Mouse (Mus musculus) kidney, postnatal 36 days (tissue): ENCODE measurements around the gene Robo3.

Experiments used
- DNase-seq, 2 experiments: peaks; one replicate each; pipeline ENCODE4 v3.0.0; 2021 to 2022; ENCODE audit warnings: mixed read lengths in 2 of 2

Gene Robo3

DNA sequence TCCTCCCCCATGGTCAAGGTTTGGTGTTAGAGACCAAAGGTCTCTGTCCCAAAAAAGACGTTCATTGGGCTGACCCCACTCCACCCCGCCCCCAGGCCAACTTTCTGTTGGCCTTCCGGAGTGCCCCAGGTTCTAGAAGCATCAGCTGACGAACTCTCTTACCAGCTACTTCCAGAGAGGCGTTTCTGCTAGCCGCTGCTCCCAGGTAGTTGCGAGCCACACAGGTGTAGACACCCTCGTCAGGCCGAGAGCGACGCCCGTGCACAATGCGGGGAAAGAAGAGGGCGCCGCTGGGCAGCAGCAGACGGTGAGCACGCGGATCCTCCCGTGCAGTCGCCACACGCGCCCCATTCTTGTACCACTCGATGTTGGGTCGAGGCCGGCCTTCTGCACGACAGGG, 3.7 kb downstream of the Robo3 start:
- peak in 1 of 2 experiments; percentile 3 for DNase-seq

DNA sequence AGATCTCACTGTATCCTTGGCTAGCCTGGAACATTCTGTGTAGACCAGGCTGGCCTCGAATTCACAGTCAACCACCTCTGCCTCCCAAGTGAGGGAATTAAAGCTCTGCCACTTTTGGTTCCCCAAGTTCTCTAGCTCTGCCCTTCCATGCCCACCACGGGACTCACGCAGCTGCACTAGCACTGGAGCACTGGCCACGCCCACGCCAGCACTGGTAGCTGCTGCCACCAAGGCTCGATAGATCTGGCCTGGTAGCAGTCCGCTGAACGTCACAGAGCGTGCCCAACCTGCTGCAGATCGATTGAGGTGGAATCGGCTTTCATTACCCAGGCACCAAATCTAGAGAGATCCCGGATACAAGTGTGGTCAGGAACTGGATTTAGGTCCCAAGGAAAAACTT, 11.8 kb downstream of the Robo3 start:
- peak in 1 of 2 experiments; percentile 44 for DNase-seq

DNA sequence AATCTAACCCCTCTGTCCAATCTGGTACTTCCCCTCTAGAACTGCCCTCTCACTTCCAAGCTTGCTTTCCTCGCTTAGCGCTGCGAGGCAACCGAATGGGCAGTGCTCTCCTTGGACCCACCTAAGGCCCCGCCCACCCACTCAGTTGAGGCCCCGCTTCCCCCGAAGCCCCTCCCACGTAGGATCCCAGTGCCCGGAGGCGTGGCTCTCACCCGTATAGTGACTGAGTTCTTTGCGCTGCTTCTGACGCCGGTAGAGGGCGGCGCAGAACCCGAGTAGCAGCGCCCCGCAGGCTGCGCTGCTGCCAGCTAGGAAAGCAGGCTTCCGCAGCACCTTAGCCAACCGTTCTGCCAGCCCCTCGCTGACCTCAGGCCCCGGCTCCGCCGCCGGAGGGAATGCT, 12.4 kb downstream of the Robo3 start:
- DNase-seq = peak; percentile 90 to 94

DNA sequence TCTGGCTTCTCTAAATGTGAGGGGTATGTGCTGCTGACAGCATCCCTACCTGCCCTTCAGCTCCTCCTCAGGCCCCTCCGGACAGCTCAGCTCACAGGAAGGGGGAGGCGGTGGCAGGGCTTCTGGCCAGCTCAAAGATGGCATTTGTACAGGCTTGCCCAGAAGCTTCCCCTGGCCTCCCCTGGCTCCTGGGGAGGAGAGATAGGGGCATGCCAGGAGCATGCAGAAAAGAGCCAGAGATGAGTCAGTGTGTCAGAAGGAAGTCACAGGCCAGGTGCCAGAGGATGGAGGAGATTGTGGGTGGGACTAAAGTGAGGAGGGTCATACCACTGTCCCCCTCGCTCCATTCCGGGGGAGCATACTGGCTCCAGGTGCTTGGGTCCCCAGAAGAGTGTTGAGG, 14.3 kb downstream of the Robo3 start:
- DNase-seq = no peak

DNA sequence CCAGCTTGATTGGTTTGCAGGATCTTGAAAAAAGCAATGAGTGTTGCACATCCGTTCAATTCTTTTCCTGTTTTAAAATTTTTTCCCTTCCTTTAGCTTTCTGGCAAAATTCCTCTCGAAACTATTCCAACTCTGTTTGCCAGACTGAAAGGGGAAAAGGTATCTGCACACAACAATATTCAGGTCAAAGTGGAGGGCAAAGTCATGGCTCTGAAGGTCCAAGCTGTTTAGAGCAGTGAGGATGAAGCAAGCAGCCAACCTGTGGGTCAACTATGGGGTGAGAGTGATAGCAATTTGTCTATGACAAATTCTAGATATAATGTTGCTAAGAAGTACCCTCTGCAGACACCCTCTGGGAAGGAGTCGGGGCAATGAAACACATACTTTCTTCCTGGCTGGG, 18.4 kb downstream of the Robo3 start:
- DNase-seq = peak in 1 of 2 experiments; percentile 31

DNA sequence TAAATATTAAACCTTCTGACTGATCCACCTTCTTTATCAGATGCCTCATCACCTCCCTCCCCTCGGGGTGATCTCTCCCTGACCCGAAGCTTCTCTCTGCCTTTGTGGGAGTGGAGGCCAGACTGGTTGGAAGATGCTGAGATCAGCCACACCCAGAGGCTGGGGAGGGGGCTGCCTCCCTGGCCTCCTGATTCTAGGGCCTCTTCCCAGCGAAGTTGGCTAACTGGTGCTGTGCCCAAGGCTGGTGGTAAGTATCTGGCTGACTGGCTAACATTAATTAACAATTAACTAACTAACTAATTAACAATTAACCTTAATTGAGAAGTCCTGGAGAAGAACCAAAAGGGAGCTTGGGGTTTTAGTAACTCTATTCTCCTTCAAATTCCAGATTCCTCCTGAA, 20.1 kb downstream of the Robo3 start:
- peak; percentile 32 to 40 for DNase-seq

DNA sequence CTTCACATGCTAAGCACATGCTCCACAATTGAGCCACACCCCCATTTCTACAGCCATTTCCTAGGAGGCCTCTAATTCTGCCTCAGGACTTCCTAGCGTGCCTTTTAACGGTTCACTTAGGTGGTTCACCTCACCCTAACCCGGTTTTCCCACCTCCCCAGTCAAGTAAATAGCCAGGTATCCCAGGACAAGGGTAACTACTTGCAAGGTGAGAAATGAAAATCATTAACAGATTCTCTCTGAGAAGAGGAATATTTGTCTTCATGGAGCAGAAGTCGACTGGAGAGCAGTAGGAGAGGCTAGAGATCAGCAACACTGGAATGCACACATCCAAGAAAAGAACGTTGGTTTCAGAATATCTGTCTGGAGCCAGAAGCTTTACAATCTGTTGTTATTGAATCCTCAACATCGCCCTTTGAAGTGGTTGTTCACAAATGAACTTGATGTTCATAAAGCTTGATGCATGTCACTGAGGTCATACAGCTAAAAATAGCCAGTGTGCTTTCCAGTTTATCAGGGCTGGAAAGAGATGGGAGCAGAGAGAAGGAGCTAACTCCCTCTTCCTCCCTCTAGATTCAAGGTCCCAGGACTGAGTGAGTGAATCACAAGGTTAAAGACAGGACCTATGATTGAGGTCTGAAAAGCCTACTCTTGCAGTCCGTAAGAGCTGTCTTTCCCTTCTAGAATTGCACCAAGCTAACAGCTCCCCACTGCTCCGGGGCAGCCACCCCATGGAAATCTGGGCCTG, 23.2 kb downstream of the Robo3 start:
- DNase-seq = peak in 1 of 2 experiments; percentile 38

DNA sequence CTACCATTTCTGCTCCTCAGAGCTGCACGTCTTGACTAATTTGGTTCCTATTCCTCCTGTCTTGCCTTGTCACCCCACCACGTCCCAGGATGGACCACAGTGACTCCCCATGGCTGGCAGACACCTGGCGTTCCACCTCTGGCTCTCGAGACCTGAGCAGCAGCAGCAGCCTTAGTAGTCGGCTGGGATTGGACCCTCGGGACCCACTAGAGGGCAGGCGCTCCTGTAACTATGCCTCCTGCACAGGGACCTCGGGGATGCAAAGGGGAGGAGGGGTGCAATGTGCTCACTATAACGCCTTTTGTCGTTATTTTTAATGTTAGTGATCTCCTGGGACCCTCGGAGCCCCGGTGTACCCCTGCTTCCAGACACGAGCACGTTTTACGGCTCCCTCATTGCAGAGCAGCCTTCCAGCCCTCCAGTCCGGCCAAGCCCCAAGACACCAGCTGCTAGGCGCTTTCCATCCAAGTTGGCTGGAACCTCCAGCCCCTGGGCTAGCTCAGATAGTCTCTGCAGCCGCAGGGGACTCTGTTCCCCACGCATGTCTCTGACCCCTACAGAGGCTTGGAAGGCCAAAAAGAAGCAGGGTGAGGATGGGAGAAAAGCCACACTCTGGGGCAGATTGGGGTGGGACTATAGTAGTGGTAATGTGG, 25.1 kb downstream of the Robo3 start:
- peak in 1 of 2 experiments; percentile 49 for DNase-seq

DNA sequence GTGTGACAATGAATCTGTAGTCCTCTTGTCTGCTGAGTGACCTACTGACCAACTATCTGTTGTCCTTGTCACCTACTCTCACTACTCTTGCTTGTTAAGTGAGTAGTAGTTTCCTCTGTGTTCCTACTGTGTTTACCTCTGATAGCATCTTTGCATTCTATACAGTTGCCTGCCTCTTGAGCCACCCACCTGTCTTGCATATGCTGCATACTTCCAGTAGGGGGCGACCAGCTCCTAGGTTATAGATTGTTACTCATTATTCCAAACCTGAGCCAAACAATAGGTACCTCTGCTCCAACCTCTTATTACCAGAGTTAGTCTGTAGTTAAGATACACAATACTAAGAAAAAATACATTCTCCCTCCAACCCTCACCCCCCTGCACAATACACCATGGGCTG, 26.7 kb downstream of the Robo3 start:
- DNase-seq = peak; percentile 27 to 51

DNA sequence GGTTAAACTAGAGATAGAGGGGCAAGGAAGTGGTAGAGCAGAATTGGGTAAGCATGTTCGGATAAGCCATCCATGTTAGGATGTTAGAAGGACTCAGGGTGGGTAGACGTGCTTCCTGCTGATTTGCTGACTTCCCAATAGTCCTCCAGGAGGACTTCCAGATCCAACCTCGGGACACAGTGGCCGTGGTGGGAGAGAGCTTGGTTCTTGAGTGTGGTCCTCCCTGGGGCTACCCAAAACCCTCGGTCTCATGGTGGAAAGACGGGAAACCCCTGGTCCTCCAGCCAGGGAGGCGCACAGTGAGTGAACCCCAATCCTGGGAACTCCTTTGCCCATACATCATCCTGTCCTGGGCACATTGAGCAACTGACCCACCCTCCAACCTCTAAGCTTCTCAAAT, 30.0 kb downstream of the Robo3 start:
- DNase-seq = no peak

DNA sequence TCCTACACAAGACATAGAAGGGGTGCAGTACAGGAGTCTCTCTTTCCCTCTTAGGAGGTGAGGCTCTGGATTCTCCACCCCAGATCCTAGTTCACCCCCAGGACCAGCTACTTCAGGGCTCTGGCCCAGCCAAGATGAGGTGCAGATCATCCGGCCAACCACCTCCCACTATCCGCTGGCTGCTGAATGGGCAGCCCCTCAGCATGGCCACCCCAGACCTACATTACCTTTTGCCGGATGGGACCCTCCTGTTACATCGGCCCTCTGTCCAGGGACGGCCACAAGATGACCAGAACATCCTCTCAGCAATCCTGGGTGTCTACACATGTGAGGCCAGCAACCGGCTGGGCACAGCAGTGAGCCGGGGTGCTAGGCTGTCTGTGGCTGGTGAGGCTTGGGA, 30.5 kb downstream of the Robo3 start:
- no peak for DNase-seq

DNA sequence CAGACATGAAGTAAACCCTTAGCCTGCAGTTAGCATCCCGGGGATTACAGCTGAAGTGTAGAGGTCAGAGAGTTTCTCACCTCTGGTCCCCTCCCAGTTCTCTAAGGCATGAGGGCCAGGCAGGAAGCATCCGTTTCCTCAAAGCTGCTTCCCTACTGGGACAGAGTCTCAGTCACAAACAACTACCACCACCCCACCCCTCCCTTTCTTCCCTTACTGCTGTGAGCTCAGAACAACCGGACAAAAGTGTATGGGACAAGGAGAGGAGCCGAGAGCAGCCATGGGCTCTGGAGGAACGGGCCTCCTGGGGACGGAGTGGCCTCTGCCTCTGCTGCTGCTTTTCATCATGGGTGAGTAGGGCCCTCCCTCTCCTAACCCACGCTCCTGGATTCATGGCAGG, 31.2 kb downstream of the Robo3 start, which contains the start of gene Robo4:
TSS of gene Robo4 (plus strand) at position 96 of the 400 bp plus-strand sequence.
- DNase-seq = peak; percentile 67 to 78

DNA sequence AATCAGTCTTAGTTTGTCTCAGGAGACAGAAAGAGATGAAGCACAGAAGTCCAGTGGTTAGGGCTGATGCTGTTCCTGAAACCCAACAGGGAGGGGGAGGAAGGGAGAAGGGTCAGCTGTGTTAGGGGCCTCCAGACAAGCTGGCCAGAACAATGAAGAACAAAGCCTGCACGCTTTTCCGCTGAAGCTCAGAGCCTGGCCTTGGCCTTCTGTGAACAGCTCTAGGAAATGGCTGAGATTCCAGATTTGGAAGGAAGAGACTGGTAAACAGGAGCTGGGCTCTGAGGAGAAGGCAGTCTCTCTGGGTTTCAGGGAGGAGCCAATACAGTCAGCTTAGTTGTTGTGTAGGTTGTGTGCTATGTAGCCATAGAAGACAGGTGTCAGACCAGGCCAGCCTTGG, 32.5 kb downstream of the Robo3 start:
- DNase-seq = peak; percentile 47 to 72

DNA sequence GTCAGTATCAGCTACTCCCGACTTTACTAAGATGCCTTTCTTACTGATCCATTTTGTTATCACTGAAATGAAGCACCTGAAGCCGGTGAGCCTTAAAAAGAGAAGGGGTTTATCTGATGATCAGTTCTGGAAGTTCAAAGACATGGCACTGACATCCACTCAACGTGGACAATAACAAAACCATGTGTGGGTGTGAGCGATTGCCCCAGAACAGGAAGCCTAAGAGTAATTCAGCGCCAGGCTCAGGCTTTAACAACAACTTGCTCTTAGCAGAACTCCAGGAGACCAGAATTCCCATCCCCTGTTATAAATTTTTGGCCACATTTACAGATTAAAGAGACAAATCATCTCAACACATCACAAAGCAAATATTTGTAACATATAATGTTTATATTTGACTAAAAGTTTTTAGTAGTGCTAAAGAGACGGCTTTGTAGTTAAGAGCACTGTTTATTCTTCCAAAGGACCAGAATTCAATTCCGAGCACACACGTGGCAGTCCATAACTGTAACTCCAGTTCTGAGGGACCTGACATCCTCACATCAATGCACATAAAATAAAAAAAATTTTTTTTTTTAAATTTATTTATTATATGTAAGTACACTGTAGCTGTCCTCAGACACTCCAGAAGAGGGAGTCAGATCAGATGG, 39.4 kb downstream of the Robo3 start:
- no peak for DNase-seq

DNA sequence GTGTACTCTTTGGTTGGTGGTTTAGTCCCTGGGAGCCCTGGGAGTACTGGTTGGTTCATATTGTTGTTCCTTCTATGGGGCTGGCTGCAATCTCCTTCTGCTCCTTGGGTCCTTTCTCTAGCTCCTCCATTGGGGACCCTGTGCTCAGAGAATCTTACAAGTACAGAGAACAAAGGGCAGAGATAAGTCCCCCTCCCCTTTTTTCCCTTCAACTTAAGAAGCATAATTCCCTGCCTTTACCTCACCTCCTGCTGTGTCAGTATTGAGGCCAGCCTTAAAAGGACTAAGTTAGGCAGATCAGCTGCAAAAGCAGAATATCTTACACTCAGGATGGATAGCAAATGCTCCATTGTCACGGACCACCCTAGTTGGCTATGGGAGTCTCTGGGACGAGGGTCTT, 41.0 kb downstream of the Robo3 start:
- DNase-seq = no peak

DNA sequence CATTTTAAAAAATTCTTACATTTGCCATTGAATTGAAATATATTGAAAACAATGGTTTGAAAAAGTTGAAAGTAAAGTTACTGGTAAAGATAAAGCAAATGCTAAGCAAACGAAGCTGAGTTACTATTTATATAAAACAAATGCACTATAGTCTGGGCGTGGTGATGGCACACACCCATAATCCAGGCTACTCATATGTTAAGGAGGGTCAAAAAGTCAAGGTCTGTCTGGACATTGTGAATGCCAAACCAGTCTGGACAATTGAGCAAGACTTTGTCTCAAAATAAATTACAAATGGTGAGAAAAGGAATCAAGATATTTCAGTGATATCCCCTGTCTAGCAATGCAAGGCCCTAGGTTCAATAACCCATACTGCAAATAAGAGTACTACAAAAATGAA, 42.2 kb downstream of the Robo3 start:
- DNase-seq = no peak

DNA sequence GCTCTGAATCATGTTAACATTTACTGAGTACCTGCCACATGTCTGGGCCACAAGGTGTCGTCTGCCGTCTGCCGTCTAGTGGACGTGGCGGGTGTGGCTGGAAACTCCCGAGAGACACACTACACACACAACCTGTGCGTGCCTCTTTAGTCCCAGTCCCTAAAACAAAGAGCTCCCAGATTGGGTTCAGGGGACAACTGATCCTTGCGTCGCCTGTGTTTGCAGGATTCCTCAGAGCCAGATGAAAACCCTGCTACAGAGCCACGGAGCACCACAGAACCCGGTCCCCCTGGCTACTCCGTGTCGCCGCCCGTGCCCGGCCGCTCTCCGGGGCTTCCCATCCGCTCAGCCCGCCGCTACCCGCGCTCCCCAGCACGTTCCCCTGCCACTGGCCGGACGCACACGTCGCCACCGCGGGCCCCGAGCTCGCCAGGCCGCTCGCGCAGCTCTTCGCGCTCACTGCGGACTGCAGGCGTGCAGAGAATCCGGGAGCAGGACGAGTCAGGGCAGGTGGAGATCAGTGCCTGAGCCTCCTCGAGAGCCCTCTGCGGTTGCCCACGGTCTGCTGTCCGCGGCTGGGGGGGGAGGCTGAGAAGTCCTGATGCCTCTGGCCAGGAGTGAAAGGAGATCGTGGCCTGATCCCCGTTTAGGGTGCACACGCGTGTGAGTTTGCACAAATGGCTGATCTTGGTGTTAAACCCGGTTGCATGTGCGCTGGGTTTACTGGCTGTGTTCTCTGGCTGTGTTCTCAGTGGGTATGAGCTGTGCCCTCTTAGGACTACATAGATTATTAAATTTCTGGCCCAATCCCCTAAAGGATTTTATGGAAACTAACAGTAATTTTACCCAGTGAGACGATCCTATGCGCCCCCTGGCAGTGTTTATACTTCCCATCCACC, 48.5 kb downstream of the Robo3 start:
- peak; percentile 24 to 66 for DNase-seq

DNA sequence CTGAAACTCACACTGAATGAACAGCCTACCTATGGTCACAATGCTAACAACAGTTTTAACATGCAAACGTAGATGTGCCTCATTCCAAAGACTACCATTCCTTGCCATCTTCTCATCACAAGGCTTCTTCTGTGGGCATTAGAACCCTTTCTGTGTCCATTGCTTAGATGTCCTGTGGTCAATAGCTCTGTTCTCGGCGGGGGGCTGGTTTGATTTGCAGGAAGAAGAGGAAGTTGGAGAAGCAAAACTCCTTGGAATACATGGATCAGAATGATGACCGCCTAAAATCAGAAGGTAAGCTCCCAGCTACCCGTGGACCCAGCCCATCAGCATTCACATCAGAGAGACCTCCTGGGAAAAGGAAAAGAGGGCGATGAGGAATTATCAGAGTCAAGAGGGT, 49.9 kb downstream of the Robo3 start:
- no peak for DNase-seq

DNA sequence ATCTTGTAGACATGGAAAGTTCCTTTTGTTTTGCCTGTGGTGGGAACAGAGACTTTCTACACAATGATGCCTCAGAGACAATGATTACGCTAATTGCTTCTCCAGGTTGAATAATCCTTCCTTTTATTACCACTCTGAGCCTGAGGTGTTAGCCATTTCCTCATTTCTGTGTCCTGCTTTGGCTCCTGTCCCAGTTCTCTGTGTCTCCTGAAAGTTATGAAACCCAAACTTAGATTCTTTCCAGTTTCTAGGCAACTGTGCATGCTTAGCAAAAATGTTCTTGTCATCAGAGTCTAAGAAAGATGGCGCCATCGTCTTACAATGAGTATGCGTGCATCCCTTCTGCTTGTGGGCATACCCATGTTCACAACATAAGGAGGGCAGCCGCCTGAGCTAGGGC, 57.3 kb downstream of the Robo3 start:
- DNase-seq = no peak

DNA sequence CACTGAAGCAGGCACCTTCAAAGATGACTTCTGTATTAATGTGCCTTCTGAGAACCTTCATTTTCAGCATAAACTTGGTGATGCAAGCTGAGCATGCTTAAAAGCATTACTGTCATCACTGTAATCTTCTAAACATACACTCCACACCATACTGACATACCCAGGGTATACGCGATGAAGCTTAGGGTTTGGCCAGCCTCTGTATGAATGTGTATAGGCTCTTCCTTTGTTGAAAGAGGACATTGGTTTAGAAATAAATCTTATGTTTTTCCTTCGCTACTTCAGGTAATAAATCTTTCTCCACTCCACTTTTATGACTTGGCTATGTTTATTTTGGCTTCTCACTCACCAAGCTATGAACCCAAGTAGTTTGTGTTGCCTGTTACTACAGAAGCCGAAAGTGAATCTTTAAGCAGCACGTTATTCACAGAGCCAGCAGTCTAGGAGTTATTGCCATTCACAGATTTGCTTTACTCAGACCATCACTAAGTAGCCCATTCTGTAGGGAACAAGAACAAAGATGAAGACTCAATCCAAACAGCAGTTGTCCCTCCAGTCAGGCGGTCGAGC, 61.7 kb downstream of the Robo3 start:
- DNase-seq = no peak

DNA sequence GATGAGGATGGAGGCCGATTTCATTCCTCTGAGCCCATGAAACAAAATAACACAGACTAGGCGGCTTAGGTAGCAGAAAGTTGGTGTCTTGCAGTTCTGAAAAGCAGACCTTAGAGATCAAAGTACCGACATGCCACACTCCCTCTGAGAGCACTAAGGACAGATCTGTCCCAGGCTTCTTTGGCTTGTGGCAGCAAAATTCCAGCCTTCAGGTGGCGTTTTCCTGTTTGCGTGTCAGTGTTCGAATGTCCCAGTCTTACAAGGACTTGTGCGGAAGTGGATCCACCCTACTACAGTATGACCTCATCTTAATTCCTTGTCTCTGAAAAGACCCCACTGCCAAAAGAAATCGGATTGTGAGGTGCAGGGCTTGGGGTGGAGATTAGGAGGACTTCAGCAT, 64.2 kb downstream of the Robo3 start:
- peak; percentile 68 to 76 for DNase-seq

DNA sequence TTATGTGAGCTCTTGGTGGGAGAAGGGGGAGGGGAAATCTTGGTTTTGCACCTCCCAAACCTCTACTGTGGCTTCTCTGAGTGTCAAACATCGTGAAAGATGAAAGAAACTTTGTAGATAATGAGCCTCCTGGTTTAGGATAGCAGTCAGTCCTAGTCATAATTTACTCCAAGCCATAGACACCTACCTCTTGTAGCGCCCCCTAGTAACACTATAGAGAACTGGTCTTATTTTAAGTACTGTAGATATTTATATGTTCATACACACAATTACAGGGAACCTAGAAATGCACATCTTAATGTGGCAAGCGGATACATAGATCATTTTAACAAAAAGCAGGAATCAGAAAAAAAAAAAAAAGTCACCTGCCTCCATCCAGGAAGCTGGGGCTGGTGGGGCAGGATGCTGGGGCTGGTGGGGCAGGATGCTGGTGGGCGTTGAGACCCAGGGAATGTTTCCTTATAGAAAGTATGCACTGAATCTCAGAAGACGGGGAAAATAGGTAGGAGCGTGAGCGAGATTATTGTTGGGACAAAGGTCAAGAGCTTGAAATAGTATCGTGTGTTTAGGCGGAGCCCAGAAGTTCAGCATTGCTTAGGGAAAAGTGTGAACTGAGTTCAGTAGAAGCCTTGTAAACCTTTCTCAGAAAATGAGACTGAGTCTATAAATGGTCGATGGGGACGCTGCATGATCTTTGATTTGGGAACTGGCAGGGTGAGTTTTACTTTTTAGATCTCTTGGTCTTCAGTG, 64.8 kb downstream of the Robo3 start:
- DNase-seq = no peak
